Mouse (Mus musculus) kidney, adult 2 months (tissue): ENCODE measurements around the gene Nxf1. TPM values are rescaled to one million over a fixed set of nuclear protein-coding genes. Genes with fewer than 3 reads are reported as not detected.

Experiments used
- DNase-seq: peaks from one replicate; pipeline ENCODE4 v3.0.0; 2021
- H3K27ac ChIP-seq: fragments of 200-500 bp; 2 replicates; pipeline ENCODE4 v1.5.1; 2012; ENCODE audit warnings: low read depth, low read length, control low read depth, inconsistent platforms; ENCODE audit not compliant: insufficient read depth
- H3K27me3 ChIP-seq: fragments of 200-500 bp; replicated peaks from 2 replicates; pipeline ENCODE4 v1.6.1; 2012; ENCODE audit warnings: mild to moderate bottlenecking, moderate library complexity, low read length, inconsistent platforms; ENCODE audit not compliant: control insufficient read depth, insufficient read depth
- H3K36me3 ChIP-seq: fragments of 200-500 bp; 2 replicates; pipeline ENCODE4 v1.6.1; 2012; ENCODE audit warnings: mild to moderate bottlenecking, moderate library complexity, low read length, inconsistent platforms; ENCODE audit not compliant: control insufficient read depth, insufficient read depth
- H3K4me1 ChIP-seq: fragments of 200-500 bp; 2 replicates; pipeline ENCODE4 v1.6.1; 2011; ENCODE audit warnings: low read length; ENCODE audit not compliant: control insufficient read depth, insufficient read depth
- H3K4me3 ChIP-seq: fragments of 200-500 bp; 2 replicates; pipeline ENCODE4 v1.5.1; 2011; ENCODE audit warnings: mild to moderate bottlenecking, low read depth, low read length, control low read depth; ENCODE audit not compliant: insufficient read depth
- CTCF ChIP-seq: fragments of 200-500 bp; conservative IDR thresholded peaks from 2 replicates; pipeline ENCODE4 v1.5.1; 2011; ENCODE audit warnings: low read depth, mild to moderate bottlenecking, control low read depth, low read length, moderate library complexity, mixed read lengths; ENCODE audit not compliant: insufficient read depth, insufficient read length
- POLR2A ChIP-seq: fragments of 200-500 bp; IDR thresholded peaks from one replicate; pipeline ENCODE4 v1.6.1; 2011; ENCODE audit warnings: low read depth, low read length, control low read depth
- WGBS: fragments of 180-500 bp; shearing (Covaris S2); methylation state at CpG from one replicate; pipeline ENCODE4 v1.1.7; 2018; 5-methylcytosine and 5-hydroxymethylcytosine counted together
- polyA plus RNA-seq: library from polyadenylated mRNA; depleted of rRNA; stranded (reverse); fragments of >200 nt; gene quantifications from 2 replicates; pipeline ENCODE4 v1.2.3, GENCODE M21; 2012; rRNA removed

Gene Nxf1
- polyA plus RNA-seq, 1 experiment: 89.7 TPM

DNA sequence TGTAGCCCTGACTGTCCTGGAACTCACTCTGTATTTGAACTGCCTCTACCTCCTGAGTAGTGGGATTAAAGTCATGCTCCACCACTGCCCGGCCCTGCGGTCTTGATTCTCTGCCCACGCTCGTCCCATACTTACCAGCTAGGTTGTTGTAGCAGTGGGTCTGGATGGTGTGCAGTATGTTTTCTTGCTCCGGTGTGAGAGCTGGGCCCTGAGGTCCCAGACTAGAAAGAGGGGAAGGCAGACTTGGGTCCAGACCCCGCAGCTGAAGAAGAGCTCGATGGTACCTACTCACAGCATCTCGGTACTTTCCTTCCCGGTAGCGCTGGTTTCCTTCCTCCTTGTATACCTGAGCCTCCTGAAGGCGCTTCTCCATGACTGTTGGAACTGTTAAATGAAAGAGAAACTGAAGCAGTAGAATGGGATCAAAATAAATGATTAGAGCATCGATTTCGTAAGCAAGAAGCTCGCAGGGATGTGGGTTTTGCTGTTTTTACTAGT is 61.5 kb downstream of the Nxf1 start:
- 10% methylated on average over 14 of the region's 14 CpGs for WGBS
- TF ChIP-seq CTCF (no peak), POLR2A (no peak)
- Histone ChIP-seq H3K4me3 (peak overlapping the region; percentile 83), H3K36me3 (peaks cover 1% of the 10 kb centered on the region; the same call in 1 of the 2 replicates), H3K27me3 (no peaks in the 10 kb centered on the region), H3K4me1 (peaks cover 9% of the 10 kb centered on the region; the same call in 1 of the 2 replicates), H3K27ac (peak overlapping the region; percentile 98)
- DNase-seq: no peak

GRCm38 (mm10) chr19:8818801-8819595 is 62.1 kb downstream of the Nxf1 start, which contains the start of gene Ttc9c:
Gene Ttc9c, minus strand, starts transcription at chr19:8819333.
- Histone ChIP-seq H3K27ac (peak within 1 kb of the TSS; percentile 98), H3K4me1 (peaks cover 9% of the 10 kb centered on the region; the same call in 1 of the 2 replicates), H3K27me3 (no peaks in the 10 kb centered on the region), H3K36me3 (peaks cover 1% of the 10 kb centered on the region; the same call in 1 of the 2 replicates), H3K4me3 (peak within 1 kb of the TSS; percentile 90)
- peak; percentile 99 for DNase-seq
- under 1% methylated on average over 33 of the region's 33 CpGs for WGBS
- TF ChIP-seq CTCF: no peak
- TF ChIP-seq POLR2A: peak; percentile 77

GRCm38 (mm10) chr19:8819596-8820423 is 62.9 kb downstream of the Nxf1 start, which contains the start of gene Hnrnpul2:
Gene Hnrnpul2, plus strand, starts transcription at chr19:8820010.
- Histone ChIP-seq H3K27ac (peak within 1 kb of the TSS; percentile 98), H3K27me3 (no peaks in the 10 kb centered on the region), H3K36me3 (peaks cover 2% of the 10 kb centered on the region), H3K4me1 (peaks cover 9% of the 10 kb centered on the region; the same call in 1 of the 2 replicates), H3K4me3 (peak within 1 kb of the TSS; percentile 90)
- WGBS: 1% methylated on average over 81 of the region's 83 CpGs
- TF ChIP-seq CTCF: no peak
- peak; percentile 93 for TF ChIP-seq POLR2A
- DNase-seq: peak; percentile 99

Other genes starting within 250 kb of the Nxf1 start
- 526 and 582 TPM in 2 replicates for gene Slc22a8, start 165.8 kb upstream of the Nxf1 start, polyA plus RNA-seq
- 355 and 358 TPM in 2 replicates for gene Slc22a6, start 139.0 kb upstream of the Nxf1 start, polyA plus RNA-seq
- 0.53 and 0.62 TPM in 2 replicates for gene Chrm1, start 93.3 kb upstream of the Nxf1 start, polyA plus RNA-seq
- gene Slc3a2, start 33.7 kb upstream of the Nxf1 start, polyA plus RNA-seq: 560 and 573 TPM in 2 replicates
- 28.2 and 29.3 TPM in 2 replicates for gene Wdr74, start 21.2 kb upstream of the Nxf1 start, polyA plus RNA-seq
- 0.39 TPM in 1 of 2 replicates, not detected in the other for gene 1700092M07Rik, start 16.4 kb upstream of the Nxf1 start, polyA plus RNA-seq
- gene Stx5a, start 15.7 kb upstream of the Nxf1 start, polyA plus RNA-seq: 51.4 and 59.4 TPM in 2 replicates
- gene Tmem223, start 13.9 kb downstream of the Nxf1 start, polyA plus RNA-seq: 238 and 291 TPM in 2 replicates
- gene Tmem179b, start 17.4 kb downstream of the Nxf1 start, polyA plus RNA-seq: 105 and 110 TPM in 2 replicates
- gene Taf6l, start 29.3 kb downstream of the Nxf1 start, polyA plus RNA-seq: 10.4 and 12.1 TPM in 2 replicates
- gene Polr2g, start 41.5 kb downstream of the Nxf1 start, polyA plus RNA-seq: 60.7 and 72.9 TPM in 2 replicates
- gene Zbtb3, start 45.5 kb downstream of the Nxf1 start, polyA plus RNA-seq: 1.4 and 1.6 TPM in 2 replicates
- gene Ttc9c, start 62.3 kb downstream of the Nxf1 start, polyA plus RNA-seq: 15.4 and 18.7 TPM in 2 replicates
- 19.3 and 25.5 TPM in 2 replicates for gene Hnrnpul2, start 62.9 kb downstream of the Nxf1 start, polyA plus RNA-seq
- 3.5 TPM in 1 of 2 replicates, not detected in the other for gene AC129217.1, start 72.7 kb downstream of the Nxf1 start, polyA plus RNA-seq
- gene Bscl2, start 80.4 kb downstream of the Nxf1 start, polyA plus RNA-seq: 204 and 214 TPM in 2 replicates
- gene Gng3, start 82.1 kb downstream of the Nxf1 start, polyA plus RNA-seq: 0.29 and 0.83 TPM in 2 replicates
- 0.87 and 1.5 TPM in 2 replicates for gene Lrrn4cl, start 93.7 kb downstream of the Nxf1 start, polyA plus RNA-seq
- gene Ubxn1, start 114.4 kb downstream of the Nxf1 start, polyA plus RNA-seq: 121 and 133 TPM in 2 replicates
- 49.4 and 74.7 TPM in 2 replicates for gene Uqcc3, start 123.8 kb downstream of the Nxf1 start, polyA plus RNA-seq
- 1.6 and 2.2 TPM in 2 replicates for gene Lbhd1, start 126.7 kb downstream of the Nxf1 start, polyA plus RNA-seq
- not detected in 2 replicates for gene Gm49403, start 126.9 kb downstream of the Nxf1 start, polyA plus RNA-seq
- gene 1810009A15Rik, start 131.8 kb downstream of the Nxf1 start, polyA plus RNA-seq: 21.7 and 23.9 TPM in 2 replicates
- gene Gm49416, start 131.9 kb downstream of the Nxf1 start, polyA plus RNA-seq: not detected in 2 replicates
- 16.7 and 18.9 TPM in 2 replicates for gene Ints5, start 135.9 kb downstream of the Nxf1 start, polyA plus RNA-seq
- gene Ganab, start 141.0 kb downstream of the Nxf1 start, polyA plus RNA-seq: 130 and 136 TPM in 2 replicates
- 105 and 125 TPM in 2 replicates for gene B3gat3, start 163.3 kb downstream of the Nxf1 start, polyA plus RNA-seq
- gene Rom1, start 172.3 kb downstream of the Nxf1 start, polyA plus RNA-seq: 12.0 and 13.9 TPM in 2 replicates
- gene Eml3, start 172.5 kb downstream of the Nxf1 start, polyA plus RNA-seq: 35.1 and 35.7 TPM in 2 replicates
- gene Mta2, start 184.8 kb downstream of the Nxf1 start, polyA plus RNA-seq: 16.9 and 19.8 TPM in 2 replicates
- gene Tut1, start 196.8 kb downstream of the Nxf1 start, polyA plus RNA-seq: 14.1 and 14.3 TPM in 2 replicates
- 203 and 236 TPM in 2 replicates for gene Eef1g, start 210.0 kb downstream of the Nxf1 start, polyA plus RNA-seq
- gene Ahnak, start 232.2 kb downstream of the Nxf1 start, polyA plus RNA-seq: 11.9 TPM in 2 replicates